Mouse (Mus musculus): ENCODE measurements at regions not wholly inside any gene's neighbourhood (a gene's known extent, or its start where the extent isn't known, plus 50 kb on each side); places are given as distances from the start of the nearest gene placed in this dataset.

DNA sequence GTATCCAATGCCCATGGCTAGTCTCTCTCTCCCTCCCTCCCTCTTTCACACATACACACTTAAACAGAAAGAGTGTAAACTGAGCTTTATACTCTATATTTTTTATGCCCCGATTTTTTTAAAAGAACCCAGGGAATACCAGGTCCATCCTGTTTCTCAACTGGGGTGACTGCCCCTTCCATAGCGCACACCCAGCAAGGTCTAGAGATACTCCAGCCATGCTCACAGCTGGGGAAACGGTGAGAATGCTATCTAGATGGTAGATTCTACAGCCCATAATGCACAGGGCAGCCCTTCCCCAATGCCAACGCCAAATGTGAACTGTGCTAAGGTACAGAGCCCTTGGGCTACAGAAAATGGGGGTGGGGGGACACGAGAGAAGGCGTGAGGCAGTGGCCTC, 51.2 kb upstream of the Tln2 start:
- CTCF ChIA-PET = no interaction called here

DNA sequence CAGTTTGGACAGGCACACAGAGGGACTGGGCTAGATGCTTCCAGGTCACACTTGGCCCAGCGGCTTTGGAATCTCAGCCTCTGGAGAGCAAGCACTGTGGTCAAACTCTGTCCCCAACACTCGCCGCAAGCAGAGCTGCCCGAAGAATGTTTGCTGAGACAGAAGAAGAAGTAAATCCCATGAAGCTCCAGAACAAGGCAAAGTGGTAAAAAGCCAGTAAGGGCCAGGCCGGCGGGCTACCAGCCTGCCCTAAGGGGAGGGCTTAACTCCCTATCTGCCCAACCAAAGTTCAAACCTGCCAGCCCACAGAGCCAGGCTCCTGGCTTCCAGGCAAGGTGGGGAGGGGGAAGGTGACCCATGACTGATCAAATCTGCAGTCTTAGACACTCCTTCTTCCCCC, 52.2 kb upstream of the Tln2 start:
- CTCF ChIA-PET = no interaction called here

DNA sequence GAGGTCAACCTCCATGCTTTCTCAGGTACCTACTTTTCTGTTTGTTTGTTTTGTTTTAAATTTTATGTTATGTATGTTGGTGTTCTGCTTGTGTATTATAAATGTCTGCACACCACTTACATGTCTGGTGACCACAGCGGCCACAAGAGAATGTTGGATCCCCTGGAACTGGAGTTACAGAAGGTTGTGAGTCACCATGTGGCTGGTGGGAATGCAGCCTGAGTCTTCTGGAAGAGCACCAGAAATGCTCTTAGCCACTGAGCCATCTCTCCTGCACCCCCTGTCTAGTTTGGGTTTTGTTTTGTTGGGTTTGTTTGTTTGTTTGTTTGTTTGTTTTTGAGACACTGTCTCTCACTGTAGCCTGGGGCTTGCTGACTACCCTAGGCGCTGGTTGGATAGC, 52.6 kb upstream of the Tln2 start:
- CTCF ChIA-PET = no interaction called here

DNA sequence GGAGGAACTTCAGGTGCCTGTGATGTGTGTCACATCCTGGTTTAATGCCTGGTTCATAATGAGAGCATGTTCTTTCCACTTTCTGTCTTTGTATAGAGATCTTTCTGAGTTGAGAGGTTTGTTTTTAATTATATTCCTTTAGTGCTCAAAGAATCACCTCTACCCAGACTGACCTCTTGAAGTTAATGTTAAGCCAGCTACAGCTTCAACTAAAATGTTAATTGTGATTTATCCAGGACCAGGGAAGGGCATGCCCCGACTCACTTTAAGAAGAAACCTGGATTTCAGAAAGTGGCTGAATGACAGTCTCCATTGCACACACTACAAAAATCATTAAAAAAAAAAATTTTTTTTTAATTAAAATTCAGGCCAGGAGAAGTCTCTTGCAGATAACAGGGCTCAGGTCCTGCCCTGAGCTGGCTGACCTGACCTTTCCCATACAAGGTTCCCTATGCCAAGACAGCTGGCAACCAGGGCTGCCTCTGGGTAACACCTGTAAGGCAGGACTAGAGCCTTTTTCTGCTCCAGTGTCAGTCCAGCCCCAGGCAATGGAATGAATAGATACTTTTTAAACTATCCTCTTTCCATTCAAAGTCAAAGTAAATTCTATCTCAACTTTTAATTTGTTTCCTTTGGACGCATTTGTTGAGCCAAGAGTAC, 54.7 kb upstream of the Tln2 start:
- CTCF ChIA-PET = no interaction called here

DNA sequence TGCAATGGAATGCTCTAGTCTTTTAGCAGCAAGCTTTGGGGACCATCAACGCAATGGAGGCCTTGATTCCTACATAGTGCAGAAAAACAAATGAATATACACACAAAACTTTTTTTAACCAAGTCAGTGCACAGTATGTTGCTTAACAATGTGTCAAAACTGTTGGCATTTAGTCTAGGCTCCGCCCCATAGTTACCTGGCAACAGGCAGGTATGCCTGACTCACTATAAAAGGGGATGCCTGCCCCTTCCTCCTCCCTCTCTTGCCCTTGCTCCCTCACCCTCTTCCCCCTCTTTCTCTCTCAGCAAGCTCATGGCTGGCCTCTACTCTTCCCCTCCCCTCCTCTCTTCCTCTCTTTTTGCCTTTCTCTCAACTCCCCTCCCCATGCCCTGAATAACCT, 56.7 kb upstream of the Tln2 start:
- CTCF ChIA-PET = no interaction called here

DNA sequence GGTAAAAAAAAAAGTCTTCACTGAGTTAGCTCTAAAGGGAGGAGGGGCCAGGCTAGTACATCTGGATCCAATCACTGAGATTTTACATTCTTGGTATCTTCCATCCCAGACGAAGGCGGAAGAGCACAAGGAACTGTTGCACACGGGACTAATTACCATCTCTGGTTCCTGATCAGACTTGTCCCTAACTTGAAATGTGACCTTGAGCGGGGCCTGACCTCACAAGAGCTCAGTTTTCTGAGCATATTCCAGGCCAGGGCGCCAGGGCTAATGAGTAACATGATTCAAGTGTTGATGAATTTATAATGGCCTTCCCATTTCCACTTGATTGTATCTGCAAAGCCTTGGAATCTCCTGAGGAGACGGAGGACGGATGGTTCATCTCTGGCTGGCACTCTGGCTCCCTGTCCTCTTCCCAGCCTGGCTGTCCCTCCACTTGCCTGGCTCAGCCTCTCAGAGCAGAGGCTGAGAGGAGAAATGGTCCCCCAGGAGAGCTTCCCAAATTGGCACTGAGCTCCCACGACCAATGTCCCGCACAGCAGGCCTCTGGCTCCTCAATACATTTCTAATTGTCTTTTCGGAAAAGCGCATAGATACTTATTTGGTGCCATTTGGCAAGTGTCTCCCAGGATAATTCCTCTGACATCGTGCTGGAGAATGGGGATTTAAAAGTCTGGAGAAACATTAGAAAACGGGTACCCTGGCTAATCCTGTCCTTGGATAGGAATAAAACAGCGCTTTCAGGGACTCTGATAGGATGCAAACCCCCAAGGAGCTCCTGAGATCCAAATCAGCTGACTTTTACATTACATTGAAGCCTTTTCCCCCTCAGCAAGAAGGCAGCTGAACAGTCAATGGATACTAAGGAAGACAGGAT, 58.1 kb upstream of the Tln2 start:
- CTCF ChIA-PET = no interaction called here

DNA sequence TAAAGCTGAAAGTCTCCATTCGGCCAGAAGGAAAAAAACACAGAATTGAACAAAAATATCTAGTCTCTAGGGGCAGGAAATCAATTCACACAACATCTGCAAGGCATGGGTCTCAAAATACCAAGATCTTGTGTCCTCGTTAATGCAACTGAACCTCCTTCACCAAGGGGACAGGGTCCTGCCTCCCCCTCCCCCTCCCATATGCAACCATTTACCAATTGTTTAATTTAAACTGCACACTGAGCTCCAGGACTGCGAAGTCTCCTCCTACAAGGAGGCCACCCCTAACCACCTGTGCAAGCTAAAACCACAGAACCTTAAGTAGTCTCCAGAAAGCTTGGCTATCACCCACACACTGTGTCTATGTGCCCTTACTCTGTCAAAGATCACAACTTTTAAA, 61.4 kb upstream of the Tln2 start:
- CTCF ChIA-PET = no interaction called here

DNA sequence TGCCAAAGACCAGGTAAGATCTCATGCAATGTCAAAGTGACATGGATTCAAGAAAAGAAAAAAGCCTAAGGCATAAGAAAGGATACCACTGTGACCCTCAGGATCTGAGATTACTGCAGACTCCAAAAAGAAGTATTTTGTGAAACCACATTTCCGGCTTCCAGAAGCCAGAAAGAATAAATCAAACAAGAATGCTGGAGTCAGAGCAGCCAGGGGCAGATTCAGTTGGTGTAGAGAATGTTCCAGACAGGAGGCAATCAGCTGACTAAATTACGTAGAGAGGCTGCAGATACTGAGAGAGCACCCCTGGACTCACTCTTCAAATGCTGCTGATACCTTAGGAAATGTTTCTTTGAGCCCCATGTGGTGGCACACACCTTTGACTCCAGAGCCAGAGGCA, 67.7 kb upstream of the Tln2 start:
- CTCF ChIA-PET = no interaction called here

DNA sequence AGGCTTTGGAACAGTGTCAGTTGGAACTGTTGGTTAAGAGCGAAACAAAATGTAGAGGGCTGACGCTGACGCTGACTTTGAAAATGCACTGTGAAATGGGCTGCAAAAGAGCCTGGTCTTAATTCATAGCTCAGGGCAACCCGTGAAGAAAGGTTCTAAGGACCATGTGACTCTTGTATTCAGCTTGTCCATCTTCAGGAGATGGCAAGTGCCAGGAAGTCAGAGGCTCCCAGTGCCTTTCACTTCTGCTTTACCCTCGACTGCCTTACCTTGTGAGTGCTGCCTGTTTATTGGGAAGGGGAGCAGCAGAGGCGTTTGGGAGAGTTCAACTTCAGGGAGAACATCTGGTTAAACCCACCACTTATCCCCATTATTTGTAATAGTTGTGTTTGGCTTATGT, 70.1 kb upstream of the Tln2 start:
- CTCF ChIA-PET = no interaction called here

DNA sequence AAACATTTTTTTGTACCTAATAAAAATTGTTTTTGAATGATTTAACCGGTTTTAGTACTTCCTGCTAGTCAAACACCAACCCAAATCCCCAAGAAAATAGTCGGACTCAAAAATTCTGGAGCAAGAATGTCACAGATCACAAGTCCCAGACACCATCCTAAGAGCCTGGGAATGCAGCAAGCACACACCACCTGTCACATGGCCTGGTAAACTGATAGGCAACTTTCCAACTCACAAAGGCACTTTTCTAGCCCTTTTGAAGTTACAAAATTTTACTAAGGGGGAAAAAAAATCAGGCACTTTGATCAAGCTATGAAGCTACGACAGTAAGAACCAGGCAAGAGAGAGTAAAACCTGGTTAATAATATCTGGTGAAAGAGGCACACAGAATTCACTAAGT, 70.7 kb upstream of the Tln2 start:
- CTCF ChIA-PET = no interaction called here

DNA sequence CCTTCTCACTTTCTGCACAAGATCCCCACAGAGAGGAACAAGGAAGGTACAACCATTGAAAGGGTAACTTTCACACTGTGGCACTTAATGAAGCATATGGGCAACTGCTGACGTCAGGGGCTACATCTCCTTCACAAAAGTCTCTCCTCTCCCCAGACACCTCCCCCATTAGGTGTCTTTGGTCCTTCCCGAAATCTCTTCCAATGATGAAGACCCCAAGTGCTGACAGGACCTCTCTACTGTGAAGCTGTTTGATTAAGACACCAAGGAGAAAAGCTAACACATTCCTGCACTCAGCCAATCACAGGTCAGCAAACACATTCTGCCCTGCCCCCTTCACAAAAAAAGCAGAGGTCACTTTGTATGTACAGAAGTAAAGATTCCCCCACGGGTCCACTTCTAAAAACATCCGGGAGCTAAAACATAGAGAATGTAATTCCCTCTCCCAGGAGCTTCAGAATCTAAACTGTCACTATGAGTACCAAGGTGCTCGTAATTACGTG, 72.3 kb upstream of the Tln2 start:
- CTCF ChIA-PET = no interaction called here

DNA sequence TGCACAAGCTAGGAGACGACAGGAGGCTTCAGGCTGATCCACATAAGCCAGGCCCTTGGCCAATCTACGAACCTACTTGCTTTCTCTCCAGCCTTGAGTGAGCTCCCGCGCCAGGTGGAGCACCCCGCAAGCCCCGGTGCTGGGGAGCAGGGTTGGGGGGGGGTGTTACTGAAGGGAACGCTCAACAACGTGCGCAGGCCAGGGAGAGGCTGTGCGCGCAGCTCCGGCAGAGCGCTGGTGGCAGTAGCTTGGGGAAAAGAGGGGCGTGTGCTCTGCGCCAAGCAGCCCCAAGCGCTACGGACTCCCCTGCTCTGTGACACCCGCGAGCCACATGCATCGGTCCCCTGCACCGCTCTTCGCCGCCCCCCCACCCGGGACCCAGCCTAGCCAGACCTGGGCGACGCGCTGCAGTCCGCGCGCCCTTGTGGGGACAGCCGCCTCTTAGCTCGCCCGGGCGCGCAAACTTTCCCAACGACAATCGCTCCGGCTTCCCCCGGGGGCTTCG, 73.1 kb upstream of the Tln2 start:
- CTCF ChIA-PET = no interaction called here

DNA sequence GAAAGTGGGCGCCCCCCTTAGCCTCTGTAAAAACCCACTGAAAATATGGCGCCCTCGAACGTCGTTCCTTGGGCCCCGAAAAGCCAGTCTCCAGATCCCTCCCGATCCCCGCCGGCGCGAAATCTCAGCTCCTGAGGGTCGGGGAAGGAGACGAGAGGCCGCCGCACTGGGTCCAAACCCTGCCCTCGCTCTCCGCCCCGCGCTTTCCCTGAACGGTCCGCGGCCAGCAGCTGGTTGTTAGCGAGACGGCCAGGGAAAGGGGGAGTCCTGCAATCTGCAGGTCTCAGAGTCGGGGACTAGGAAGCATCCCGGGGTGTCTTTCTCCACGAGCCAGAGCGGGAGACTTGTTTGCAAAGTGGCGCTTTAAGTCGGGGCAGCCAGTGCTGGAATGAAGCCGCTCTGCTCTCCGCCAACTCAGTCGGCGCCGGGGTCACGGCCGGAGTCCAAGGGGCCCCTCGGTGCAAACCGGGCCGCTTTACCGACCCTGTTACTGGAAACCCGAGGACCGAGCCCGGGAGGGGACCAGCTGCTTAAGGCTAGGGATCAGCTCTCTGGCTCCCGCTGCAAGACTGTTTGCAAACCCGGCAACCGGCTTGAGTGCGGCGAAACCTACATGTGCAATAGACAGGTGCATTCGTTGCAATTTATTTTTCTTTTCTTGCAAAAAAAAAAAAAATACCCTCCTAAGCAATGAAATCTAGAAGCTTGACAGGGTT, 73.7 kb upstream of the Tln2 start:
- CTCF ChIA-PET = no interaction called here

DNA sequence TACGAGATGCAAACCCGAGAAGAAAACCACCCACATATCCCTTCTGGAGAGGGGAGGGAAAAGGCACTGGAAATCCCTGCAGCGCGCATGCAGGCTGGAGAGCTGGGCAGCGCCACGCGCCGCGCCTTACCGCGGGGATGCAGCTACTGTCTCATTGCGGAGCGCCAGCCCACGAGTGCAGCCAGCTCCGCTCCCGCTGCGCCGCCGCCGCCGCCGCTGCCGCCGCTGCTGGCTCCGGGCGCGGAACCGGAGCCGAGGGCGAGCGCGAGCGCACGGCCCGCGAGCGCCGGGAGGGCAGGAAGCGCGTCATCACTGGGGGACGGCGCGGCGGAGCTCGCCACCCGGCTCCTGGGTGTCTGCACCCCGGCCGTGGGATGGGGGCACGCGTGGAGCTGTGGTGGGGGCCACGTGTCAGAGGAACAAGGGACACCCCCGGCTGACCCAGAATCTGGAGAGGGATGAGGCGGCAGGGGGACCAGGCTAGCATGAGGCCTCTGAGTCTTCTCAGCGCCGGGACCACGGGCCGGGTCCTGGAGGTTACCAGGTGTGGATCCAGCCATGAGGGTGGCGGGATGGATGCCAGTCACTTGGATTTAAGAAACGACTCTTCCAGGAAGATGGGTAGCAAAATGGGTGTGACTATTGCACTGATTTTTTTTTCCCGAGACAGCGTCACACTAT, 74.4 kb upstream of the Tln2 start:
- CTCF ChIA-PET = no interaction called here

DNA sequence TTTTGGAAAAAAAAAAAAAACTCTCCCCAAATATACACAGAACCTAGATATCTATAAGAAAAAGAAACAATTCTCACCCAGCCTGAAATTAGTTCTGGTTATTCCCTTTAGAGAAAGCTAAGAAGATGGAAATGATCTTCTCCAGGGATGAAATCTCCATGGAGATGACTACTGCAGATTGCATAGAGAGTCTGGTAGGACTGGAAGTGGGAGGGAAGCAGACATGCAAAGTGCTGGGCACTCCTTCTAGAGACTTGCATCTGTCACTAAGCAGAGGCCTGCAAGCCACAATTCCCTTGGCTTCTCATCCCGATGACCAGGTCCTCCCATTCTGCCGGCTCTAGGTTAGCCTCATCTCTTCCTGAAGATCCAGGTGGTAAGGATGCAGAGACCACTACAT, 87.3 kb upstream of the Tln2 start:
- CTCF ChIA-PET = no interaction called here

DNA sequence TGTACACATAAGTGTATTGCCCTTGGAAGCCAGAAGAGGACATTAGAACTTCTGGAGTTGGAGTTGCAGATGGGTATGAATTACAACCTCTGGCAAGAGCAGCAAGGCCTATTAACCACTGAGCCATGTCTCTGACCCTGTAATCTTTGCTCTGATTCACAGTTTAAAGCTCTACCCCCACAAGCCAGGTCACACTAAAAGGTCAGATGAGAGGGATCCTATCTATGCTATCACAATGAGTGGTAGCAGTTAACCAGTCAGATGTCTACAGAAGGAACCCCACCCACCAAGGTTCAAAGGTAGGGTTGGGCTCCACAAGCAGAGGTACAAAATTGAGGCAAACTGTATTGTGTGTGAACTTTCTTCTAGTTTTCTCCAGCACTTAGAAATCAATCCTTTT, 94.5 kb upstream of the C2cd4b start:
- CTCF ChIA-PET = no interaction called here

DNA sequence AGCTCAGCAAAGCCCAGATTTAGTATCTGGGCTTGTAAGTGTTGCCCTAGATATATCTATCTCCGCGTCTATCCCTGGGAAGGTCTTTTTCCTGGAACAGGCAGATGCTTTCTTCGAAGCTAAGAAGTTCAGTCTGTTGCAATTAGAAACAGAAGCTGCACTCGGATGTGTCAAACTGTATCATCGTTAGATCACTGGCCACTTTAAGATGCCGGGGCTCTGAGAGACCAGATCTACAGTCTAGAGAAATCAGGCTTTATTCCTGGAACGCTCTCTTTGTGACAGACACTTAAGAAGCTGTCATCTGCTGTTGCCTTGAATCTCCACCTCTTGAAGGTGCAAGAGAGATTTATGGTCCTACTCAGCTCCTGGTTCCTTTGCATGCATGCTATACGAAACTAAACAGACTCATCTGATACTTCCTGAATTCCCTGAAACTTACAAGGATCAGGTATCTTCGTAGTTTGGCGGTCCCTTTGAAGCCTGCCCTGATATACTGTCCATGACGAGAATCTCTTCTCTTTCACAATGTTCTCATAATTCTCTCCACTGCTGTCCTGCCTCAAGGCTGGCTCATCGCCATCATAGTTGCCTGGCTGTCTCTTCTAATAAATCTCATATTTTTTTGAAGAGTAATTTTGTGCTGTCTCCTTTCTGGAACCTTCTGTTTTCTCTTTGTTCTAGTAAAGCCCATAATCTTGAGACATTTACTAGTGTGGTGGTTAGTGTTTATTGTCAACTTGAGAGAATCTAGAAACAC, 88.8 kb upstream of the C2cd4b start:
- CTCF ChIA-PET = no interaction called here

DNA sequence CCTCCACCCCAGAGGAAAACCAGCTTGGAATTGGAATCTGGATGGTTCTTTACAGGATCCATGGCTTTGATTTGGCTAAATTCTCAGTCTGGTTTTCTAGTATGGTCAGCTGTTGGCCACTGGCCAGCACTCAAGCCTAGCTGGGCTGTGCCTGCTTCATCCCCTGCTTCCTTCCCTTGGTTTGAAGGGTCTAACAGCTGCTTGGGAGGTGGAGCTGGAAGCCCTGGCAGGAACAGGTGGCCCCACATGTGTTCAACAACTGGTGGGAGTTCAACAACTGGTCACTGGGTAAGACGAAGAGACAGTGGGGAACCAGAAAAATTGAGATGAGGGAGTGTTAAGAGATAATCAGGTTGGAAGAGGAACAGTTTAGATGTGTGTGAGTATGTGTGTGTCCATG, 82.3 kb upstream of the C2cd4b start:
- CTCF ChIA-PET = no interaction called here

DNA sequence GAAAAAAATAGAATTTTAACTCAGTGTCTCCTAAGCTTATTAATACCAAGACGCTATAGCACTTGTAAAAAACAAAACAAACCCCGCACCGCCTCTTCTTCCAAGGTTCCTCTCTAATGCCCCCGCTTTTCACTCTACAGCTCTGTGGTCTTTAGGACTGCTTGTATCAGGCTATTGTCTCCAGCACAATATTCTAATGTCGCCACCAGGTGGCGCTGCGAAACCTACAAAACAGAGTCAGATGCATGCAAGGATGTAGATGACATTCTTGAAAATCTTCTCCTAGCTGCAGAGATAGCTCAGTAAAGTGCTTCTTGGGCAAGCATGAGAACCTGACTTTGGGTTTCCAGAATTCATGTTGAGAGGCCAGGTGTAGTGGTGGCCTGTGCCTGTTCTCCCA, 75.9 kb upstream of the C2cd4b start:
- CTCF ChIA-PET = interaction anchor here (0.6 kb wide), 1 partner anchor 78 kb away, joined by 4 read pairs; no protein-coding TSS in a partner anchor

DNA sequence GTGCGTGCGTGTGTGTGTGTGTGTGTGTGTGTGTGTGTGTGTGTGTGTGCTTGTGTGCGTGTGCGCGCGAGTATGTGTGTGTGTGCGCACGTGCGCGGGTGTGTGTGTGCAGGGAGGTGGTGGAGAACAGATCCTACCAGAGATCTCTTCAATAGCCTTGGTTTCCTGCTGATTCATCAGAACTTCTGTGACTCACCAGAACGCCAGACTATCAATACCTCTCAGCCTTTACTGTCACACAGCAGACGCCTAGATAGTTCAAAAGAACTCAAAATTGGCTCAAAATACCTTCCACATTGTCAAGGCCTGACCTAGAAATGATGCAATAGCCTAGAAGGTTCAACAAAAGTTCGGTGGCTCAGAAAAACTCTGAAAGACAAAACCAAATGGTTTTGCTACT, 66.8 kb upstream of the C2cd4b start:
- CTCF ChIA-PET = no interaction called here

DNA sequence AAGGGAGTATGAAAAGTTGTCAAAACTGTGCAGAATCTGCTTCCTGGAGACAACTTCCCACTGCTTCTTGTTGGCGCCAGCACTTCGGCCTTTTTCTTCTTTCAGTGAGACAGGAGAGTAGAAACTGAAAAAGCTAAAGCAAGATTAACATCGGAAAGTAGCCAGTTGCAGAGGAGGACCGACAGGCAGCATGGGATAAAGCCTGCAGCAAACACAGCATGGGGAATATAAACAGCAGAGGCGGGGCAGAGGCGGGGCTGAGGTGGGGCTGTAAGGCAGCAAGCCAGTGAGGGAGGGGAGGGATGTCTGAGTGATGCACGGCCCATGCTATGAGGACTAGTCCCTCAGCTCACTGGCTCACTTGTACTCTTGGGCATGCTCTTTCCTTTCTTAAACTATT, 65.5 kb upstream of the C2cd4b start:
- CTCF ChIA-PET = no interaction called here

DNA sequence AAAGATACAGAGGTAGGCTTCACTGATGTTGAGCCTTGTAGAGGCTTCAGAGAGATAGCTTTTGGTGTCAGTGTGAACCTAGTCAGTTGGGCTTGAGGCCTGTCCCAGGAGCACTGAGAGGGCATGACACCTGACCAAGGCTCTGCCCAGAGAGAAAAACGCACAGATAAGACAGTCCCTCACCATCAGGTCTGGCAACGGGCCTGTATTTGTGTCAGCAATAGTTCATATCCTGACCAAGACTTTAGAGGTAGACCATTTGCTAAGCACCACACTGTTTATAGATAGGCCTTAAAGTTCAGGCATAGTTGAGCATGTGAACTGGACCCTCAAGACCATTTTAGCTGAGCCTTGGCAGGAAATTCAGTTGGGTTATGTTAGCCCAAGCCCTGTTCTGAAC, 60.4 kb upstream of the C2cd4b start:
- CTCF ChIA-PET = no interaction called here
